Mouse (Mus musculus) stomach, embryonic 15.5 days (tissue): Measurements from ENCODE around the gene Cklf. TPM values are rescaled to one million over a fixed set of nuclear protein-coding genes. Genes with fewer than 3 reads are reported as not detected.

Experiments used
- ATAC-seq: fragments of 200-750 bp; cut with Nextera tagmentation; 2 replicates; pipeline ENCODE4 v1.8.0; 2017; ENCODE audit warnings: low read depth, moderate number of reproducible peaks, moderate TSS enrichment; ENCODE audit not compliant: insufficient read depth, low FRiP score
- H3K27ac ChIP-seq: fragments of 300-500 bp; sonication (generic); 2 replicates; pipeline ENCODE4 v1.5.1; 2015; ENCODE audit warnings: mild to moderate bottlenecking, inconsistent platforms
- H3K27me3 ChIP-seq: fragments of 300-500 bp; sonication (generic); replicated peaks from 2 replicates; pipeline ENCODE4 v1.6.1; 2015; ENCODE audit warnings: inconsistent platforms
- H3K36me3 ChIP-seq: fragments of 300-500 bp; sonication (generic); 2 replicates; pipeline ENCODE4 v1.6.1; 2015; ENCODE audit warnings: inconsistent platforms
- H3K4me1 ChIP-seq: fragments of 300-500 bp; sonication (generic); 2 replicates; pipeline ENCODE4 v1.6.1; 2015; ENCODE audit warnings: inconsistent platforms
- H3K4me2 ChIP-seq: fragments of 300-500 bp; sonication (generic); 2 replicates; pipeline ENCODE4 v1.6.1; 2015; ENCODE audit warnings: mild to moderate bottlenecking, inconsistent platforms
- H3K4me3 ChIP-seq: fragments of 300-500 bp; sonication (generic); replicated peaks from 2 replicates; pipeline ENCODE4 v1.5.1; 2015; ENCODE audit warnings: inconsistent platforms
- H3K9ac ChIP-seq: fragments of 300-500 bp; sonication (generic); 2 replicates; pipeline ENCODE4 v1.6.1; 2015; ENCODE audit warnings: inconsistent platforms
- H3K9me3 ChIP-seq: fragments of 300-500 bp; sonication (generic); 2 replicates; pipeline ENCODE4 v1.6.1; 2016; ENCODE audit warnings: inconsistent platforms
- WGBS: fragments of 180-500 bp; shearing (Covaris S2); methylation state at CpG from one replicate; pipeline ENCODE4 v1.1.7; 2015; 5-methylcytosine and 5-hydroxymethylcytosine counted together
- polyA plus RNA-seq: library from polyadenylated mRNA; unstranded; fragments of >200 nt; fragmentation: Nextera tagmentation; extraction: Ambion mirVana; gene quantifications from 2 replicates; pipeline ENCODE4 v1.2.1, GENCODE M21; 2015

The Cklf gene
- 42.5 and 52.6 TPM in 2 replicates for polyA plus RNA-seq

DNA sequence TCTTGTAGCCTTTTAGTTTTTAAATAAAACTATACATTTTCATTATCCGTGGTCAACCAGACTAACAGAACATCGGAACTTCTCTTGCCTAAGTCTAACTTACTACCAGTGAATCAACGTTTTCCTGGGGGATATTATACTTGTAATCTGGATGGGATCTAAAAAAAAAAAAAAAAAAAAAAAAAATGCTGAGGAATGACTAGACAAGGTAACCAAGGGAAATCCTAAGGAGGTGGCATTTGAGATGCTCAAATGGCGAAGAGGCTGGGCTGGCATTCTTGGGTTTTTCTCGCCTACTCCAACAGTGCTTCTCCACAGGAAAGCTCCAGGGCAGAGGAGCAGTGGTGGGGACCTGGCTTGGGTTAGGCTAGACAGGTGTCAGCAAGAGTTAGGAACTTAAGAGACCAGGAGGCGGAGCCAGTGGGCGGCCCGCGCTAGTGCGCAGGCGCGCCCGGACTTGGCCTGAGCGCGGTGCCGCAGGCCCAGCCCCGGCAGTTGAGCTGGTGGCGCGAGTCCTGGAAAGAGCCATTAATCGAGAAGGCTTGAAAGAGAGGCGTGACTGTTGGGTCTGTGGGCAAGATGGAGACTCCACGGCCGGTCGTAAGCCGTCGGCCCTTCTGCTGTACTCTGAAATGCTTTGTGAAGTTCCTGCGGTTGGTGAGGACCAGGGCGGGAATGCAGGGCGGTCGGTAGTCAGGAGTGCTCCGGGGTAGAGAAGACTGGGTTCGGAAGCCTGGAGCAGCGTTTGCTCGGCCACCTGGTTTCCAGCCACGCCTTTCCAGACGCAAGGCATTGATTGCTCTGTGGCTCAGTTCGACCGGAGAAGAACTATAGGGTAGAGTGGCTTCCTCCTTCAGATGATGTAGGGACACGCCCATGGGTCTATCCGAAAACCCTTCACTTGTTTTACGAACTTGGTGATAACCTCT, at the start of gene Cklf:
Gene Cklf, plus strand, starts transcription at position 423 of the 929 bp plus-strand sequence.
- peaks cover 13% of the 10 kb centered on the region for H3K4me1 ChIP-seq
- ATAC-seq, result peak; percentile 88
- H3K4me3 ChIP-seq, result peak within 1 kb of the TSS; percentile 77
- peak within 1 kb of the TSS; percentile 93 for H3K27ac ChIP-seq
- WGBS, result 4% methylated on average over 41 of the region's 41 CpGs
- H3K27me3 ChIP-seq, result no peaks in the 10 kb centered on the region
- peak within 1 kb of the TSS; percentile 76 for H3K4me2 ChIP-seq
- no peaks in the 10 kb centered on the region for H3K9me3 ChIP-seq
- no peaks in the 10 kb centered on the region for H3K36me3 ChIP-seq
- peak within 1 kb of the TSS; percentile 61 for H3K9ac ChIP-seq

DNA sequence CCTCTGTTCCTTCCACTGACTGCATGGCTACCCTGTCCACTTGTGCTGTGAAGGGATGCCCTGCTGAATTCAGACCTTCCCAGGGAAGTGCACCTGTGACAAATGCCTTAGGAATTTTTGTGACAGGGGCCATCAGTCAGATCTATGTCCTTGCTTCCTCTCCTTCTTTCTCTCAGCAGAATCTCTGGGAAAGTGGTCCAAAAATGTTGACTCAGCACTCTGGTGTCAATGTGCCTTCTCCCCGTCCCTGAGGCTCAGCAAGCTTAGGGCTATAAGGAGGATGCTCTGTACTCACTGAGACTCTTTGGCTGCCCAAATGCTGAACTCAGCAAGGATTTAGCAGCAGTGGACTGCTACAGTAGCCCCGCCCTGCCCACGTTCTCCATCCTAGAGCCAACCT, 49.0 kb upstream of the Cklf start:
- no peak overlapping the region for H3K9ac ChIP-seq
- ATAC-seq, result no peak
- H3K4me1 ChIP-seq, result no peaks in the 10 kb centered on the region
- H3K4me3 ChIP-seq, result no peak overlapping the region
- 76% methylated on average over 3 of the region's 3 CpGs for WGBS
- H3K36me3 ChIP-seq, result no peaks in the 10 kb centered on the region
- no peaks in the 10 kb centered on the region for H3K9me3 ChIP-seq
- H3K4me2 ChIP-seq, result no peak overlapping the region
- no peak overlapping the region for H3K27ac ChIP-seq
- H3K27me3 ChIP-seq, result no peaks in the 10 kb centered on the region

DNA sequence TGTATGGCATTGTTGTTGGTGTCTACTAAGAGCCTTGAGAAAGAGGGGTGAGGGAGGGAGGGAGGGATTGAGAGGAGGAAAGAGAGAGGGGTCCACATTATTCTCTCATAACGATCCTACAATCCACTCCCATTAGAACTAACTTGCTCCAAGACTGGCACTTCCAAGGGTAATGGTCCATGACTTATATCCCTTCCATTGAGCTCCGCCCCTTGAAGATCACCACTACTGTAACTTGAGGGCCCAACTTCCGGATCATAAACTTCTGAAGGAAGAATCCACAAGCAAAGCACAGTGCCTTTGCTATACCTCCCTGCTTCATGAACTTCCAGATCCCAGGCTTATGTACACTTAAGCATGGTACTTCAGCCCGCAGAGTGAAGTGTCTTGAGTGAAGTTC, 48.3 kb upstream of the Cklf start:
- Histone ChIP-seq H3K4me2 (no peak overlapping the region), H3K9ac (no peak overlapping the region), H3K36me3 (no peaks in the 10 kb centered on the region), H3K27ac (no peak overlapping the region), H3K27me3 (no peaks in the 10 kb centered on the region), H3K4me1 (no peaks in the 10 kb centered on the region), H3K4me3 (no peak overlapping the region), H3K9me3 (no peaks in the 10 kb centered on the region)
- ATAC-seq, result no peak
- 89% methylated on average over 4 of the region's 4 CpGs for WGBS

DNA sequence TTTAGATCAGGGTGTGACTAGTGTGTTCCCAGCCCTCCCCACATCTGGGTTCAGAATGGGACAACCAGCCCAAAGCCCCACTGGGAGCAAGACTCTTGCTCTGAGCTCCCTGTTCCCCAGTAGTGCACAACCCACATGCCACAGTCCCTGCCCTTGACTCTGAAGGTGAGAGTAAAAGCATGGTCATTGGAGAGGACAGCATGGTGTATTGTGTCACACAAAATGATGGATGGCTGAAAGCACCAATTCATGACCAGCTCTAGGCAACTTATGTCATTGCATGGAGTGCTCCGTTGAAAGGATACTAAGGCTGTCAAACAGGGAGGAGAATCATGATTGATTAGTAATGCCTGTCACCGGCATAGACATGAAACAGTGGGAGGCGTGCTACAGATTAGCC, 45.4 kb upstream of the Cklf start:
- Histone ChIP-seq H3K4me3 (no peak overlapping the region), H3K4me2 (no peak overlapping the region), H3K9me3 (no peaks in the 10 kb centered on the region), H3K27me3 (no peaks in the 10 kb centered on the region), H3K9ac (no peak overlapping the region), H3K27ac (no peak overlapping the region), H3K4me1 (no peaks in the 10 kb centered on the region), H3K36me3 (no peaks in the 10 kb centered on the region)
- ATAC-seq, result no peak
- 64% methylated on average over 3 of the region's 3 CpGs for WGBS

DNA sequence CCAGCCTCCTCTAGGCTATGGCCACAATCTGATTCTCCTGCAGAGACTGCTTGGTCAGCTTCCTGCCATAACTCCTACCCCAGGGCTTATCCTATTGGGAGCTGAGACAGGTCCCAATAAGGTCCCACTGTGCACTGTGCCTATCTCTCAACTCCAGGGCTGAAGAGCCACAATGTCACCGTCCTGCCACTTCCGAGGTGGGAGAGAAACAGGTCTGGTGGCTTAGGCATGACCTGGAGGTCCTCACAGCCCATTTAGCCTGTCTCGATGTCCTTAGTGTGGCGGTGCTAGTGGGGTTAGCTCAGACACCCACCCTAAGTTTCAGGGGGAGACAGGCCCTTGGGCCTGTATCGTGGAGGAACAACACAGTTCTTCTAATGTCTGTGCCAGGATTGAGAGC, 33.1 kb upstream of the Cklf start:
- no peaks in the 10 kb centered on the region for H3K9me3 ChIP-seq
- H3K4me1 ChIP-seq, result no peaks in the 10 kb centered on the region
- no peak overlapping the region for H3K27ac ChIP-seq
- 93% methylated on average over 5 of the region's 5 CpGs for WGBS
- H3K4me2 ChIP-seq, result no peak overlapping the region
- no peaks in the 10 kb centered on the region for H3K27me3 ChIP-seq
- no peak for ATAC-seq
- no peak overlapping the region for H3K9ac ChIP-seq
- H3K36me3 ChIP-seq, result no peaks in the 10 kb centered on the region
- no peak overlapping the region for H3K4me3 ChIP-seq

DNA sequence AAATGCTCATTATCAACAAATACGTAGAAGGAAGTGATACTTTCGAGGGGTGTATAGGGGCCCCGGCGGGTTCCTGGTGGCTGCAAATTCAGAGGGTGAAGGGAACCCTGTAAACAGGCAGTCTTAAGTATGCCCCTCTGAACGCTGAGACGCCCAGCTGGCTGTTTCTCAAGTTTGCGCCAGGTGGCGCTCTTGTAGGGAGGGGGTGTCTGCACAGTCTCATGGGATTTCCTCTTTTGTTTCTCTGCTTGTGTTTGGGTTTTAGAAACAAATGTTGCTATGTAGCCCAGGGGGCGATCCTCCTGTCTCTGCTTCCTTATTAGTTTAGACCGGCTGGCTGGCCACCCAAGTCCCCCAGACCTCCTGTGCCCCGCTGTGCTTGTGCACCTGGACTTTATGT, 31.6 kb upstream of the Cklf start:
- Histone ChIP-seq H3K9ac (no peak overlapping the region), H3K4me2 (no peak overlapping the region), H3K27ac (no peak overlapping the region), H3K9me3 (no peaks in the 10 kb centered on the region), H3K4me3 (no peak overlapping the region), H3K4me1 (no peaks in the 10 kb centered on the region), H3K27me3 (no peaks in the 10 kb centered on the region), H3K36me3 (no peaks in the 10 kb centered on the region)
- 27% methylated on average over 11 of the region's 11 CpGs for WGBS
- ATAC-seq, result no peak

DNA sequence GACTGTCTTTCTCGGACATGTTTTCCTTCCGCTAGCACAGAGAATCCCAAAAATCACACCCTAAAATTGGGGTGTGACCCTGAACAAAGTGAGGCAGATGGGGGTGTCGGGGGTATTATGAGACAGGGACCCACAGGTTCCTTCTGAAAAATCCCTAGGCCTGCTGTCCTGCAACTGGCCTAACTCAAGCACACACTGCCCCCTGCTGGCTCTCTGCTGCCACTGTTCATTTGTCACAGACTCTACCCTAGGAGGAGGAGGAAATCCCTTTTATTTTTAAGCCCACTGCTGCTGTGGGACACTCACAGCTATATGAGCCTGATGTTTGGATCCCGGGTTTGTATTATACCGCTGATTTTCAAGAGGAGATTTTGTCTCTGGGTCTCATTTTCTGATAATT, 30.9 kb upstream of the Cklf start:
- Histone ChIP-seq H3K4me2 (no peak overlapping the region), H3K27ac (no peak overlapping the region), H3K4me3 (no peak overlapping the region), H3K9me3 (no peaks in the 10 kb centered on the region), H3K4me1 (no peaks in the 10 kb centered on the region), H3K27me3 (no peaks in the 10 kb centered on the region), H3K36me3 (peaks cover 3% of the 10 kb centered on the region; the same call in 1 of the 2 replicates), H3K9ac (no peak overlapping the region)
- no peak for ATAC-seq
- 40% methylated on average over 5 of the region's 5 CpGs for WGBS

DNA sequence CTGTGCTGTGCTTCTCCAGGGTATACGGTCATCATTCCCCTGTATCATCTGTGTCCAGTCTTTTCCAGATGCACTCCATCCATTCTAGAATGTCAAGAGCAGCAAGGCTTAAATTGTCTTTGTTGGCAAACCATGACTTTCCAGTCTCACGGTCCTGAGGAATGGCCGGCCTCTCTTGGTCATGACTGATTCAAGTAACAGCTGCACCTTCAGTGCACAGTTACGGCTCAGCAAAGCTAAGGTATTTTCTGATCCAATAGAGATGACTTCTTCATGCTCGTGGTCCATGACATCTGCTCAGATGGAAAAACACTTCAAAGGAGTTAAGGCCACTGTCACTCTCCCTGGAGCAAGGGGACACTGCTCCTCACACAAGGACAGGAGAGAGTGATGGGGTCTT, 23.6 kb upstream of the Cklf start:
- no peak for ATAC-seq
- Histone ChIP-seq H3K27ac (no peak overlapping the region), H3K27me3 (no peaks in the 10 kb centered on the region), H3K9me3 (no peaks in the 10 kb centered on the region), H3K9ac (no peak overlapping the region), H3K4me3 (no peak overlapping the region), H3K4me2 (no peak overlapping the region), H3K36me3 (peaks cover 50% of the 10 kb centered on the region), H3K4me1 (no peaks in the 10 kb centered on the region)
- WGBS, result 89% methylated on average over 5 of the region's 5 CpGs

DNA sequence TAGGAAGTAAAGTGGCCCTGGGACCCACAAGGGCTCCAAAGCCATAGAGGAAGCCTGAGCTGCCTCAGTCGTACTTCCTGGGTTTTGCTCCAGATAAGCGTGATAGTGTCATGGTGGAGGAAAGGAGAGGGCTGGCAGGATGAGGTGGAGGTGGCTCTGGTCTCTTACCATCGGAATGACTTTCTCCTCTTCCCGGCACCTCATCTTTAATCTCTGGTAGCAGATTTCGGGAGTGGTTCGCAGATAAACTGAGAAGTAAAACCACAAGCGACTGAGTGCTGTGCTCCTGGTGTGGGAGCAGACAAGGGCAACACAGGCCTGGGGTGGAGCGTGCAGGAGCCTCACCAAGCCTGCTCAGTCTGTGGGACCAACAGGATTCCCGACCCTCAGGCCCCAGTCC, 20.3 kb upstream of the Cklf start:
- peaks cover 59% of the 10 kb centered on the region for H3K36me3 ChIP-seq
- WGBS, result 88% methylated on average over 9 of the region's 9 CpGs
- no peak overlapping the region for H3K4me3 ChIP-seq
- ATAC-seq, result no peak
- no peaks in the 10 kb centered on the region for H3K9me3 ChIP-seq
- no peak overlapping the region for H3K4me2 ChIP-seq
- H3K9ac ChIP-seq, result no peak overlapping the region
- H3K27me3 ChIP-seq, result no peaks in the 10 kb centered on the region
- no peak overlapping the region for H3K27ac ChIP-seq
- H3K4me1 ChIP-seq, result no peaks in the 10 kb centered on the region

DNA sequence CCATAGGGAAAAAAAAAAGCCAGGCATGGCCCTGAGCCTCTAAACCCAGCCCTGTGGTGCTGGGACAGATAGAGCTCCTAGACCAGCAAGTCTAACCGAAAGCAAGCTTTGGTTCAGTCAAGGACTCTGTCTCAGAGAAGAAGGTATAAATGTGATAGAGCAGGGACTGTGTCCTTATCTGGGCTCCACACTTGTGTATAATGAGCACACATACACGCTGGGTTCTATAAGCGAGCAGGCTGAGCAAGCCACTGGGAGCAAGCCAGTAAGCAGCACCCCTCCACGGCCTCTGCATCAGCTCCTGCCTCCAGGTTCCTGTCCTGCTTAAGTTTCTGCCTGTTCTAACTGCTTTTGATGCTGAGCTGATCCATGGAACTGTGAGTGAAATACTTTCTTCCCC, 18.6 kb upstream of the Cklf start:
- ATAC-seq, result no peak
- H3K9ac ChIP-seq, result no peak overlapping the region
- H3K4me1 ChIP-seq, result no peaks in the 10 kb centered on the region
- no peak overlapping the region for H3K4me2 ChIP-seq
- no peak overlapping the region for H3K4me3 ChIP-seq
- H3K36me3 ChIP-seq, result peaks cover 53% of the 10 kb centered on the region
- no peaks in the 10 kb centered on the region for H3K27me3 ChIP-seq
- no peaks in the 10 kb centered on the region for H3K9me3 ChIP-seq
- 96% methylated on average over 4 of the region's 4 CpGs for WGBS
- no peak overlapping the region for H3K27ac ChIP-seq

DNA sequence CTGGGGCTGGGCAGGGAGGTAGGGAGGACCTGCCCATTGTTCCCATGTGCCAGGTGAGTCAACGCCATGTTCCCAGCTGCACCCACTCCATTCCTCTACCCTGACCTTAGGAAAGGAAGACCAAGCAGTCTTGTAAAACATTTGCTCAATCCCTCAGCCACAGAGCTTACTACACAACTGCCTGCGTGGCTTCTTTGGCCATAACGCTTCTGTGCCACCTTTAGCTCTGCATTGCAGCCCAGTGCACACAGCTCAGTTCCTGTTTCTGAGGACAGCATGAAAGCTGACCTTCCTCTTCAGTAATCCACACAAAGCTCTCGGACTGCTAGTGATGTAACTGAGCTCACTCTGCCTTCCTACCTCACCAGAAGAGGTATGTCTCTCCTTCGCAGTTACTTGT, 17.7 kb upstream of the Cklf start:
- Histone ChIP-seq H3K27me3 (no peaks in the 10 kb centered on the region), H3K4me1 (no peaks in the 10 kb centered on the region), H3K9me3 (no peaks in the 10 kb centered on the region), H3K4me3 (no peak overlapping the region), H3K4me2 (no peak overlapping the region), H3K27ac (no peak overlapping the region), H3K36me3 (peaks cover 44% of the 10 kb centered on the region), H3K9ac (no peak overlapping the region)
- 87% methylated on average over 5 of the region's 5 CpGs for WGBS
- no peak for ATAC-seq

DNA sequence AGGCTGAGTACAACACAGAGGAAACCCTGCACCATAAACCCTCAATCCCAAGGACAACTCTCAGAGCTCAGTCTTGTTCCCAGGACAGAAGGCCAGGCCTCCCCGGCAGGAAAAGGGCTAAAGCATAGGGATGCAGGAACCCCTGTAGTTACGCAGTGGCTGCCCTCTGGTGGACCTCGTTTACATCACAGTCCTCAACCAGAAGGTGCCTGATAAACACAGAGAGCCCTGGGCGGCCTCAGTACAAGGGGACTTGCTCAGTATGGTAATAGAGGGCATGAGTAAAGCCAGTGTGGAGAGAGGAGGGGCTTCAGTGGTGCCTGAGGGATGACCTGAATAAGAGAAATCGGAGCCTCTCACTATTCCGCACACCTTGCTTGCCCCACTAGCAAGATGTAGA, 16.1 kb upstream of the Cklf start:
- Histone ChIP-seq H3K27ac (no peak overlapping the region), H3K4me1 (no peaks in the 10 kb centered on the region), H3K4me2 (no peak overlapping the region), H3K36me3 (peaks cover 31% of the 10 kb centered on the region), H3K9me3 (no peaks in the 10 kb centered on the region), H3K27me3 (no peaks in the 10 kb centered on the region), H3K4me3 (no peak overlapping the region), H3K9ac (no peak overlapping the region)
- 43% methylated on average over 6 of the region's 6 CpGs for WGBS
- no peak for ATAC-seq
